Mouse (Mus musculus): Measurements from ENCODE around the gene Sptssa. TPM values are rescaled to one million over a fixed set of nuclear protein-coding genes. Genes with fewer than 3 reads are reported as not detected.

The Sptssa gene
- polyA plus RNA-seq (2017; shearing (Covaris generic)) = 209 TPM

GRCm38 (mm10) chr12:54656396-54657171, at the start of gene Sptssa:
Gene Sptssa (minus strand): TSS chr12:54656573.

GRCm38 (mm10) chr12:54695511-54696241, 39.3 kb upstream of the Sptssa start, which contains the start of gene Eapp:
Gene Eapp (minus strand): TSS chr12:54695897.

Other genes starting within 250 kb of the Sptssa start
- 93.2 TPM for gene Eapp, start 39.3 kb upstream of the Sptssa start, polyA plus RNA-seq (2017; shearing (Covaris generic))
- gene Snx6, start 139.1 kb upstream of the Sptssa start, polyA plus RNA-seq (2017; shearing (Covaris generic)) = 123 TPM
- 45.0 TPM for gene Cfl2, start 206.3 kb upstream of the Sptssa start, polyA plus RNA-seq (2017; shearing (Covaris generic))

All from CD4-positive, CD25-positive, alpha-beta regulatory T cell (primary cell).